Mouse (Mus musculus) embryonic facial prominence, embryonic 13.5 days (tissue): ENCODE results near the gene Snrnp35. TPM values are rescaled to one million over a fixed set of nuclear protein-coding genes. Genes with fewer than 3 reads are reported as not detected.
A peak's percentile ranks its signal among the peaks of the same experiment; 100 is the strongest.
"Not testable (repeated sequence)": the region's sequence is repeated elsewhere in the genome, so short reads cannot be mapped to it uniquely, and the experiment has no call there.

Source experiments
- ATAC-seq: fragments of 200-750 bp; cut with Nextera tagmentation; 2 replicates; pipeline ENCODE4 v1.8.0; 2017; ENCODE audit warnings: low read depth; ENCODE audit not compliant: insufficient number of reproducible peaks, insufficient read depth, low FRiP score, low TSS enrichment
- H3K27ac ChIP-seq: fragments of 300-500 bp; sonication (generic); 2 replicates; pipeline ENCODE4 v1.5.1; 2015; ENCODE audit warnings: moderate library complexity, mild to moderate bottlenecking, inconsistent platforms
- H3K27me3 ChIP-seq: fragments of 300-500 bp; sonication (generic); 2 replicates; pipeline ENCODE4 v1.6.1; 2015; ENCODE audit warnings: mild to moderate bottlenecking, inconsistent platforms
- H3K36me3 ChIP-seq: fragments of 300-500 bp; sonication (generic); 2 replicates; pipeline ENCODE4 v1.6.1; 2015; ENCODE audit warnings: mild to moderate bottlenecking, inconsistent platforms
- H3K4me1 ChIP-seq: fragments of 300-500 bp; sonication (generic); 2 replicates; pipeline ENCODE4 v1.6.1; 2015; ENCODE audit warnings: inconsistent platforms
- H3K4me2 ChIP-seq: fragments of 300-500 bp; sonication (generic); 2 replicates; pipeline ENCODE4 v1.6.1; 2015; ENCODE audit warnings: moderate library complexity, mild to moderate bottlenecking, inconsistent platforms
- H3K4me3 ChIP-seq: fragments of 300-500 bp; sonication (generic); 2 replicates; pipeline ENCODE4 v1.5.1; 2015; ENCODE audit warnings: mild to moderate bottlenecking, inconsistent platforms
- H3K9ac ChIP-seq: fragments of 300-500 bp; sonication (generic); 2 replicates; pipeline ENCODE4 v1.6.1; 2015; ENCODE audit warnings: mild to moderate bottlenecking, inconsistent platforms
- H3K9me3 ChIP-seq: fragments of 300-500 bp; sonication (generic); 2 replicates; pipeline ENCODE4 v1.6.1; 2016; ENCODE audit warnings: inconsistent platforms
- WGBS: fragments of 180-500 bp; shearing (Covaris S2); methylation state at CpG from one replicate; pipeline ENCODE4 v1.1.7; 2015; ENCODE audit warnings: mixed read lengths; 5-methylcytosine and 5-hydroxymethylcytosine counted together
- polyA plus RNA-seq: library from polyadenylated mRNA; unstranded; fragments of >200 nt; fragmentation: Nextera tagmentation; extraction: Ambion mirVana; gene quantifications from 2 replicates; pipeline ENCODE4 v1.2.1, GENCODE M21; 2015

The Snrnp35 gene
- polyA plus RNA-seq, 1 experiment from 2014 or later = 28.3 TPM

DNA sequence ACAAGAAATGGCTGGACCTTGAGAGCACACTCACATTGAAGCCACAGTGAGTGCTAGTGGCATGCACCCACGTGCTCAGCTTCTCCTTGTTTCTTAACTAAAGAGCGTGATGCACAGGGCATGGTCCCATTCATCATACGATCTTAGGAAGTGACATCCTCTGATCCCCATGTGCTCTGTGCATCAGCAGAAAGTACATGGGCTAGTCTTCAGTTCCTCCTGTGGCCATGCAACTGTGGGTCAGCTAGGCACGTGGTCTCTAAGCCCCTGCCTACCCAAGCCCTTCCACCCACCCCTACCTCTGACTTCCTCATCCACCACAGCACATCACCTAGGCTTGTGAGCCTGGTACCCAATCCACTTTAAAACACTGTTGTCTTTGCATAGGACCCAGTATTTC lies 9.7 kb downstream of the Snrnp35 start:
- Histone ChIP-seq H3K36me3 (peaks cover 81% of the 10 kb centered on the region), H3K27ac (no peak overlapping the region), H3K27me3 (no peaks in the 10 kb centered on the region), H3K4me1 (no peaks in the 10 kb centered on the region), H3K9ac (no peak overlapping the region), H3K4me2 (no peak overlapping the region), H3K9me3 (no peaks in the 10 kb centered on the region), H3K4me3 (no peak overlapping the region)
- WGBS = 89% methylated on average over 4 of the region's 4 CpGs
- no peak for ATAC-seq

DNA sequence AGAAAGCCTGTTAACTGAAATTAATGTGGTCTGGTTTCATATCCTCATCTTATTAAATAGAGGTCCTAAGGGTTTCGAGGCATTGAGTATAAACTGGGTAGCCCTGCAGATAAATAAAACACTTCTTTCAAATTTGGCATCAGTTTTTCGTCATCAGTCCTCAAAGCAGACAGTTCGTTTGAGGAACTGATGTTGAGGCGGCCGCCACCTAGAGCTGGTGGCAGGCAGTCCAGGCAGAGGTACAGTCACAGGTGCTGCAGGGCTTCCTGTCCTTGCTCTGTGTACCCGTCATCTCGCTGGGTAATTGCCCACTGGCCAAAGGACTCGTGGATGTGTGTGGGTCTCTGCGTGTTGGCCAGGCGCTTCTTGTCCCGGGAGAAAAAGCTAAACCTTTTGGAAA lies 10.5 kb downstream of the Snrnp35 start:
- ATAC-seq = no peak
- Histone ChIP-seq H3K4me1 (no peaks in the 10 kb centered on the region), H3K36me3 (peaks cover 89% of the 10 kb centered on the region), H3K4me3 (no peak overlapping the region), H3K4me2 (no peak overlapping the region), H3K27me3 (no peaks in the 10 kb centered on the region), H3K27ac (no peak overlapping the region), H3K9ac (no peak overlapping the region), H3K9me3 (no peaks in the 10 kb centered on the region)
- WGBS = 87% methylated on average over 11 of the region's 11 CpGs

DNA sequence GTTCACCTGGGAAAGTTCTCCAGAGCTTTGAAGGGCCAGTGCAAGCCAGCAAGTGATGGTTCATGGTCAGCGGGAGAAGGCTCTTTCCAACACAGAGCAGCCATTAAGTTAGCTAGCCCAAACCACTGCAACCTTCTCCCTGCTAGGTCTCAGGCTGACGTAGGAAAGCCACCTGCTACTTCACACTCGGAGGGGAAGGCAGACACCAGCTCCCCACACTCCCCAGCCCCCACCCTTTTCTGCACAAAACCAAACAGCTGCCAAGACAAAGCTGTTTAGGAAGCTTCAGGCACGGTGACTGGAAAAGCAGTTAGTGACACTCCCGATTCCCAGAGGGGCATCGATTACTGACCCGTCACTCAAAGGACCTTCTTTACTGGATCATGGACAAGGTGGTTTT lies 12.6 kb downstream of the Snrnp35 start:
- WGBS = 77% methylated on average over 7 of the region's 7 CpGs
- Histone ChIP-seq H3K36me3 (peaks cover 90% of the 10 kb centered on the region), H3K4me3 (no peak overlapping the region), H3K9ac (no peak overlapping the region), H3K27me3 (no peaks in the 10 kb centered on the region), H3K27ac (no peak overlapping the region), H3K4me1 (no peaks in the 10 kb centered on the region), H3K9me3 (no peaks in the 10 kb centered on the region), H3K4me2 (no peak overlapping the region)
- ATAC-seq = no peak

DNA sequence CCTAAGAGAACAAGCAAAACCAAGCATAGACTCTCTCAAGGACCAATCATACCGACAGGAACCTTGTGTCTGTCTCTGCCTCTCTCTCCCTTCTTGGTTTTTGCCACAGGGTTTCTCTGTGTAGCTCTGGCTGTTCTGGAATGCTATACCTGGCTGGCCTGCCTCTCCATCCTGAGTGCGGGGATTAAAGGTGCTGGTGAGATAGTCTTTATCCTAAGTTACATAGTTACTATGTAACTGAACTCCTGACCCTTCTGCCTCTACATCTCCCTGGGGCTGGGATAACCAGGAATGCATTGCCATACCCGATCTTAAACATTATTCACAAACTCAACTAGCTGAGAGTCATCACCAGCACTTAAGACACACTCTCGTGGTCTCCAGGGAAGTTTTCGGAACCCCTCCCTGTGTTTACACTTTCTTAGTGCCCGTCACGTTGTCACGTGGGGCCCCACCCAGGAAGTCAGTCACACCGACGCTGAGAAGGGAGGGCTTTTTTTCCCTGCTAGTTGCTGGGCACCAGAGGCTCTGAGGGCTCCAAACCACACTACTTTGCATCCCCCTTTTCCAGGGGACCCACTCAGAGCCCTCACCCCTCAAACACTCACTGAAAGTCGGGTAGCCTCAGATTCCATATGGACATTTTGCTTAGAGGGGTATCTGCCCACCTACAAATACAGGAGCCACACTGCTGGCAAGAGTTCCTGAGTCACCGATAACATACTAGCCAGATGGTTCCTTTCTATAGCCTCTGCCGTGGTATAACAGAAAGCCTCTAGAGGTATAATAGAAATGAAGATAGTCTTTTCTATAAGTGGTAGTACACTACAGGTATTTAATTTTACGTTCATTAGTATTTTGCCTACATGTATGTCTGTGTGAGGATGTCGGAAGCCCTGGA lies 13.9 kb downstream of the Snrnp35 start:
- Histone ChIP-seq H3K27me3 (no peaks in the 10 kb centered on the region), H3K36me3 (peaks cover 90% of the 10 kb centered on the region), H3K9me3 (no peaks in the 10 kb centered on the region), H3K4me1 (no peaks in the 10 kb centered on the region), H3K4me2 (no peak overlapping the region), H3K9ac (no peak overlapping the region), H3K4me3 (no peak overlapping the region), H3K27ac (no peak overlapping the region)
- 80% methylated on average over 15 of the region's 15 CpGs for WGBS
- no peak for ATAC-seq

DNA sequence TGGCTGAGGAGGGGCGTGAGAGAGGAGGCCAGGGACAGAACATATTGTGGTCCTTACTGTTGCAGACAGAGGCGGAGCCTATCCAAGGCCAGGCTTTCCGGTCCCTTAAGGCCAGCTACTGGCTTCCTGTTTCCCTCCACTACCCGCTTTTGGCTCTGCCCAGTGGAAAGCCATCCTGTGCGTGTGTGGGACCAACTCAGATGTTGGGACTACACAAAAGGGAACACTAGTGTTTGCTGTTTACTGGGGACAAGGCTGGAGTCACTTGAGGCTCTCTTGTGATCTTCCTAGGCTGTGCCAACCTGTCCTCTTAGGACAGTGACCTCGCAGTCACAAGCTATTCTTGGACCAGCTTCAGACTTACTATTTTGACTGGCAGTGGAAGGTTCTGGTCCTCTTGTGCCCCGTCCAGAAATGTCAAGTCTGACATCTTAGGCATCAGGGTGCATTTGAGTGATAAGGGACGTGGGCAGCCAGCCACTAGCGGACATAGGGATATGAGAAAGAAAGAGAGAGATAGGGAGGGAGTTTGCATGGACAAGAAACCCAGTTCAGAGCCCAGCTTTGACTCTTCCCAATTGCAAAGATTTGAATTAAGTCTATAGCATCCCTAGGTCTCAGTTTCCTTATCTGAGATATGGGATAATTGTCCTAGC lies 15.4 kb downstream of the Snrnp35 start:
- Histone ChIP-seq H3K4me1 (no peaks in the 10 kb centered on the region), H3K9me3 (no peaks in the 10 kb centered on the region), H3K4me2 (no peak overlapping the region), H3K27ac (no peak overlapping the region), H3K4me3 (no peak overlapping the region), H3K36me3 (peaks cover 89% of the 10 kb centered on the region), H3K27me3 (no peaks in the 10 kb centered on the region), H3K9ac (no peak overlapping the region)
- 65% methylated on average over 9 of the region's 9 CpGs for WGBS
- no peak for ATAC-seq

DNA sequence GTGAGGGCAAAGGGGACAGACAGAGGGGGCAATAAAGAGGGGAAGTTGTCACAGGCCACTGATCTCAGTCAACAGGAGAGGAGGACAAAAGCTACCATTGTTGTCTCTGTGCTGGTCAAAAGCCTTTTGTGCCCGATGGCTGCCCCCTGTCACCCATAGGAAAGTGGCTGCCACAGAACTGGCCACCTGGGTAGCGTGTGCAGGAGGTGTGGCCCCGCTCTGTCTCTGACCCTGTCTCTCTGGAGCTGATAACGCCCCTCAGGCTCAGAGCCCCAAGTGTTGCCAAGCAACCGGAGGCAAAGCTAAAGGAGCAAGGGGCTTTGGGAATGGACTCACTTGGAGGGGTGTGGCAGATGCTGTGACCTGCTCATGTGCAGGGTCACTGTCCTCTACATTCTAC lies 16.1 kb downstream of the Snrnp35 start:
- H3K9me3 ChIP-seq = no peaks in the 10 kb centered on the region
- ATAC-seq = no peak
- no peak overlapping the region for H3K27ac ChIP-seq
- no peak overlapping the region for H3K4me2 ChIP-seq
- H3K4me3 ChIP-seq = no peak overlapping the region
- whole genome bisulfite sequencing = 35% methylated on average over 5 of the region's 5 CpGs
- peaks cover 89% of the 10 kb centered on the region for H3K36me3 ChIP-seq
- no peaks in the 10 kb centered on the region for H3K4me1 ChIP-seq
- H3K9ac ChIP-seq = no peak overlapping the region
- H3K27me3 ChIP-seq = no peaks in the 10 kb centered on the region

DNA sequence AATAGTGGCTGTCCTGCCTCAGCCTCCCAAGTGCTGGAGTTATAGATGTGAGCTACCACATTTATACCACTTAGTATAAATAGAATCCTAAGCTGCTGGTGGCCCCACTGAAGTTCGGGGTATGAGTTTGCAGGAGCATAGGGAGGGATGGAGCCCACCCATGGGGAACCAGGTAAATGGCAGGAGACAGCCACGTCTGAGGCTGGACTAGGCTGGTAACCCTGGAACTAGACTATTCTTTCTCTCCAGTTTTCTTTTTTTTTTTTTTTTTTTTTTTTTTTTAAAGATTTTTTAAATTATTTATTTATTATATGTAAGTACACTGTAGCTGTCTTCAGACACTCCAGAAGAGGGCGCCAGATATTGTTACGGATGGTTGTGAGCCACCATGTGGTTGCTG lies 17.1 kb downstream of the Snrnp35 start:
- H3K4me1 ChIP-seq, H3K9me3 ChIP-seq, H3K4me2 ChIP-seq, H3K9ac ChIP-seq, H3K4me3 ChIP-seq, H3K27ac ChIP-seq, H3K27me3 ChIP-seq, ATAC-seq: not testable (repeated sequence)
- WGBS = 76% methylated on average over 4 of the region's 4 CpGs
- H3K36me3 ChIP-seq = peaks cover 87% of the 10 kb centered on the region

DNA sequence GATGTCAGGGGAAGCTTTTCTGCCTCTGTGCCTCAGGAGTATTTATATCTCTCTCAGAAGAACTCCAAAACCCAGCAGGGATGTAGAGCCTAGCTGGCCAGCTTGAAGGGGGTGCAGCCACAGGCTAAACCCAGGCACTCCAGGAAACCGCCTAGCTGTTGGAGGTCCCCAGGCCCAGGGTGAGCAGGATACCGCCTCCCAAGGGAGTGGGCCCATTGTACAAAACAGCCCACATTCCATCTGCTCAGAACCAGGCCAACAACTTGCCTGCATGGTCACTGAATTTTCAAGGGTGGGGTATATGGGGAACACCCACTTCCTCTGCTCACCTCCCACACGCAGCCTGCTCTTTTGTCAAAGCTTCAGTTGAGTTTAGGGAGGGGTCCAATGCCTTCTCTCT lies 17.6 kb downstream of the Snrnp35 start:
- 89% methylated on average over 3 of the region's 3 CpGs for WGBS
- H3K4me3 ChIP-seq = no peak overlapping the region
- H3K4me1 ChIP-seq = no peaks in the 10 kb centered on the region
- H3K27me3 ChIP-seq = no peaks in the 10 kb centered on the region
- no peak overlapping the region for H3K9ac ChIP-seq
- no peaks in the 10 kb centered on the region for H3K9me3 ChIP-seq
- H3K27ac ChIP-seq = no peak overlapping the region
- ATAC-seq = no peak
- peaks cover 86% of the 10 kb centered on the region for H3K36me3 ChIP-seq
- H3K4me2 ChIP-seq = no peak overlapping the region

DNA sequence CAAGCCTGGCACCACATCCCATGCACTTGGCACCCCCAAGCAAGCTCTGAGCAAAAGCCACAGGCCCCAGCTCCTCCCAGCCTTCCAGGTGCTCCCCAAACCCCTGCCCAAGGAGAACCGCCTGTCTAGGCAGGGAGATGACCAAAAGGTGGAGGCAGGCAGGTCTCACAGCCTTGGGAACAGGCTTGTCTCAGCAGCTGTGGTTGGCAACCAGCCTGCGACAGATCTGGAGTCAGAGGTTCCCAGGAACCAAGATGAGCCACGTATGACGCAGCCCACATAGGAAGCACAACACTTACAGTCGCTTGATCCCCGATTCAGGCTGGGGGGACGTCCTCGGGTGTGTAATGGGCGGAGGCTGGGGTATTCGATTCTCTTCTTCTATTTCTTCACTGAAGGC lies 18.6 kb downstream of the Snrnp35 start:
- Histone ChIP-seq H3K4me1 (peaks cover 3% of the 10 kb centered on the region; the same call in 1 of the 2 replicates), H3K27me3 (no peaks in the 10 kb centered on the region), H3K9ac (no peak overlapping the region), H3K36me3 (peaks cover 84% of the 10 kb centered on the region), H3K9me3 (no peaks in the 10 kb centered on the region), H3K4me2 (no peak overlapping the region), H3K4me3 (no peak overlapping the region), H3K27ac (no peak overlapping the region)
- ATAC-seq = no peak
- 91% methylated on average over 10 of the region's 10 CpGs for WGBS

DNA sequence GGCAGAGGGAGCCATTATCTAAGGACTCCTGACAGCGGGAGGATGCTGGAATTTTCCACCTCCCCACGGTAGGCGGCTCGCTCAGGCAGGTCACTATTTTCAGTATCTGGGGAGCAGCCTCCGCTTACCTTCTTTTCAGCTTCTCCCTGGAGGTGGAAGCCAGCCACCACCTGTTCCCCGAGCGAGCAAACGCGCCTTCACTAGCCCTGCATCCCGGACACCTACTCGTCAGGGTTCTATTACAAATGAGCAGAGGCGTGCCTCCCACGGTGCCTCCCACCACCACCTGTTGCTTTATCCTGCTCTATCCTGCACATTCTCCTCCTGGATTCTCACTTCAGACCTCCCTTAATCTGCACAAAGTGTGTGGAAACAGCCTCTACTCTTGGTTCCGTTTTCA lies 20.8 kb downstream of the Snrnp35 start:
- Histone ChIP-seq H3K4me3 (no peak overlapping the region), H3K4me2 (no peak overlapping the region), H3K27me3 (no peaks in the 10 kb centered on the region), H3K9ac (0 out of 2 replicates have a peak overlapping the region, but pooled peaks have one; percentile 11), H3K9me3 (no peaks in the 10 kb centered on the region), H3K27ac (no peak overlapping the region), H3K36me3 (peaks cover 75% of the 10 kb centered on the region), H3K4me1 (peaks cover 20% of the 10 kb centered on the region)
- 54% methylated on average over 14 of the region's 14 CpGs for WGBS
- no peak for ATAC-seq

DNA sequence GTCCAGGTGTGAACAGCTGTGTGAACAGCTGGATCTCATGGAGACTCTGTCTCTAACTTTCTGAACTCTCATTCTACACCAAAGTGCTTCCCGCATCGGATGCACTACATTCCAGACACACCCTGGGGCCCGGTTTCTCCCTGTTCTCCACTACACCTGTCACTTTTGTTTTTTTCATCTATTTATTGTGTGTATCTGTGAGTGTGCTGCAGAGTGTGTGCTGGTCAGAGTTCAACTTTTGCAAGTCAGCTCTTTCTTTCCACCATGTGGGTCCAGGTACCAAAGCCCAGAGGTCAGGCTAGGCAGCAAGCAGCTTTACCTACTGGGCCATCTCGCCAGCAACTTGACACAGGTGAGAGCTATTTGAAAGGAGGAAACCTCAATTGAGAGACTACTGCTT lies 22.3 kb downstream of the Snrnp35 start:
- 83% methylated on average over 4 of the region's 4 CpGs for WGBS
- Histone ChIP-seq H3K27ac (no peak overlapping the region), H3K4me2 (no peak overlapping the region), H3K36me3 (peaks cover 81% of the 10 kb centered on the region), H3K27me3 (no peaks in the 10 kb centered on the region), H3K4me1 (peaks cover 20% of the 10 kb centered on the region), H3K4me3 (no peak overlapping the region), H3K9me3 (no peaks in the 10 kb centered on the region), H3K9ac (no peak overlapping the region)
- ATAC-seq = no peak
